Mouse (Mus musculus) erythroblast, embryonic 14.5 days (primary cell): Measurements from ENCODE around the gene Hist2h2aa2.

Source experiments
- GATA1 ChIP-seq: IDR thresholded peaks from 2 replicates; pipeline ENCODE4 v1.6.1; 2012; ENCODE audit warnings: low read length, inconsistent platforms, mixed read lengths
- TAL1 ChIP-seq: IDR thresholded peaks from 3 replicates; pipeline ENCODE4 v1.6.1; 2012; ENCODE audit warnings: low read length, inconsistent platforms, mixed read lengths

DNA sequence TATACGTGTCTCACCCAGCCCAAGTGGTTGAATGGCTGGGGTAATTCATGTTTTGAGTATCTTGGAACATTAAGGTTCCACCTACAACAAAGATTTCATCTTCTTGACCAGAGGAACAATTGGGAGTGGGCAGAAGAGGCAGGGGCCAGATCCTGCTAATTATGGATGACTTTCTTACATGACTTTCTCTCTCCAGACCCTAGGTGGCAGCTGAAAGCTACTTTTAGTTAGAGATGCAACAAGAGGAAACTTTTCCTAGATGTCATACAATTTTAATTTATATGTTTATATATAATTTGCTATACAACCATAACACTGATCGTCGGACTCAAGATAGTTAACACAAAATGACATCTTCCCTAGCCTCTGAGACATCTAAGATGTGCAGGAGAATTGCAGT, 32.3 kb downstream of the Hist2h2aa2 start:
- TF ChIP-seq GATA1: no peak
- TF ChIP-seq TAL1: no peak
